Mouse (Mus musculus) midbrain, embryonic 14.5 days (tissue): Measurements from ENCODE around the gene Eef1g. TPM values are rescaled to one million over a fixed set of nuclear protein-coding genes. Genes with fewer than 3 reads are reported as not detected.

Source experiments
- ATAC-seq: fragments of 200-750 bp; cut with Nextera tagmentation; 2 replicates; pipeline ENCODE4 v1.8.0; 2017; ENCODE audit warnings: moderate number of reproducible peaks, moderate library complexity; ENCODE audit not compliant: low FRiP score, low TSS enrichment
- DNase-seq: peaks from one replicate; pipeline ENCODE4 v3.0.0-alpha.2; 2015
- H3K27ac ChIP-seq: fragments of 300-500 bp; sonication (generic); replicated peaks from 2 replicates; pipeline ENCODE4 v1.5.1; 2014; ENCODE audit warnings: mild to moderate bottlenecking, low read depth, low read length, moderate library complexity
- H3K27me3 ChIP-seq: fragments of 300-500 bp; sonication (generic); 2 replicates; pipeline ENCODE4 v1.6.1; 2014; ENCODE audit warnings: low read length, control low read depth, mixed read lengths; ENCODE audit not compliant: control insufficient read depth, insufficient read depth
- H3K36me3 ChIP-seq: fragments of 300-500 bp; sonication (generic); 2 replicates; pipeline ENCODE4 v1.6.1; 2014; ENCODE audit warnings: low read length, control low read depth; ENCODE audit not compliant: control insufficient read depth, insufficient read depth
- H3K4me1 ChIP-seq: fragments of 300-500 bp; sonication (generic); 2 replicates; pipeline ENCODE4 v1.6.1; 2014; ENCODE audit warnings: mild to moderate bottlenecking, antibody characterized with exemption, low read length, control low read depth; ENCODE audit not compliant: control insufficient read depth, insufficient read depth
- H3K4me2 ChIP-seq: fragments of 300-500 bp; sonication (generic); 2 replicates; pipeline ENCODE4 v1.6.1; 2014; ENCODE audit warnings: mild to moderate bottlenecking, low read length, moderate library complexity
- H3K4me3 ChIP-seq: fragments of 300-500 bp; sonication (generic); replicated peaks from 2 replicates; pipeline ENCODE4 v1.5.1; 2014; ENCODE audit warnings: low read depth, low read length
- H3K9ac ChIP-seq: fragments of 300-500 bp; sonication (generic); replicated peaks from 2 replicates; pipeline ENCODE4 v1.6.1; 2014; ENCODE audit warnings: mild to moderate bottlenecking, low read length, moderate library complexity
- H3K9me3 ChIP-seq: fragments of 300-500 bp; sonication (generic); 2 replicates; pipeline ENCODE4 v1.6.1; 2016; ENCODE audit warnings: low read length, control low read depth, mixed read lengths; ENCODE audit not compliant: control insufficient read depth
- WGBS: fragments of 180-500 bp; shearing (Covaris S2); extraction: QIAGEN DNeasy Blood & Tissue Kit; methylation state at CpG from one replicate; pipeline ENCODE4 v1.1.7; 2014; 5-methylcytosine and 5-hydroxymethylcytosine counted together
- polyA plus RNA-seq: library from polyadenylated mRNA; unstranded; fragments of >200 nt; fragmentation: Nextera tagmentation; extraction: Ambion mirVana; gene quantifications from 2 replicates; pipeline ENCODE4 v1.2.1, GENCODE M21; 2014

The Eef1g gene
- polyA plus RNA-seq, 1 experiment from 2014 or later, result 308 TPM

DNA sequence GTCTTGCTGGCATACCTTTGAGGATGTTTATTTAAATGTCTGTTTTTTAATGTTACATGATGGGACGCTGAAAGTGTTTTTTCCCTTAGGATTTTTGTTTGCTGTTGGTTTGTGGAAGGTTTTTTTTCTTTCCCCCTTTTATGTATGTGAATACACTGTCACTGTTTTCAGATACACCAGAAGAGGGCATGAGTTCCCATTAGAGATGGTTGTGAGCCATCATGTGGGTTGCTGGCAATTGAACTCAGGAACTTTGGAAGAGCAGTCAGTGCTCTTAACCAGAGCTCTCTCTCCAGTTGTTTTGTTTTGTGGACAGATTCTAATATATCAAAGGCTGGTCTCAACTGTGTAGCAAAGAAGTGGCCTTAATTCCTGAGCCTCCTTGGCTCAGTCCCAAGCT is 7.8 kb downstream of the Eef1g start:
- H3K9ac ChIP-seq, result no peak overlapping the region
- peaks cover 94% of the 10 kb centered on the region for H3K36me3 ChIP-seq
- H3K4me3 ChIP-seq, result no peak overlapping the region
- no peaks in the 10 kb centered on the region for H3K9me3 ChIP-seq
- no peak overlapping the region for H3K4me2 ChIP-seq
- no peak overlapping the region for H3K27ac ChIP-seq
- H3K27me3 ChIP-seq, result no peaks in the 10 kb centered on the region
- no peak for DNase-seq
- ATAC-seq, result no peak
- H3K4me1 ChIP-seq, result no peaks in the 10 kb centered on the region
- WGBS, result 90% methylated on average over 1 of the region's 1 CpGs

DNA sequence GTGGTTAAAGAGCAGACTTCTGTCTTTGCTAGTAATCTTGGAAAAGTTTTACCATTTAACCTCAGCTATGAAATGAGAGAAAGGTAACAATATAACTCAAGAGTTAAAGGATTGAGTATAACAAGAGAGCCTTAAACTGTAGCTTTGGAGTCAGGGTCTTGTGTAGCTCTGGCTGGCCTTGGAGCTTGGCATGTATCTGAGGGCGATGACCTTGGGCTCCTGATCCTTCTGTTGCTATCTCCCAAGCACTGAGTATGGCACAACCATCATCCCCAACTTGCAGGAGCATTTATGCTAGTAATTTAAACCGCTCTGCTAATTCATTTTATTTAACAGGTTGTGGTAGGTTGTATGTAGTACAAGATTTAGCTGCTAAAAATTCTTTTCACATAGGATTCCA is 8.7 kb downstream of the Eef1g start:
- H3K4me1 ChIP-seq, result no peaks in the 10 kb centered on the region
- H3K27ac ChIP-seq, result no peak overlapping the region
- no peak overlapping the region for H3K4me3 ChIP-seq
- H3K9me3 ChIP-seq, result no peaks in the 10 kb centered on the region
- no peak overlapping the region for H3K4me2 ChIP-seq
- no peak for DNase-seq
- ATAC-seq, result no peak
- no peaks in the 10 kb centered on the region for H3K27me3 ChIP-seq
- WGBS, result 93% methylated on average over 2 of the region's 2 CpGs
- H3K9ac ChIP-seq, result no peak overlapping the region
- peaks cover 93% of the 10 kb centered on the region for H3K36me3 ChIP-seq

DNA sequence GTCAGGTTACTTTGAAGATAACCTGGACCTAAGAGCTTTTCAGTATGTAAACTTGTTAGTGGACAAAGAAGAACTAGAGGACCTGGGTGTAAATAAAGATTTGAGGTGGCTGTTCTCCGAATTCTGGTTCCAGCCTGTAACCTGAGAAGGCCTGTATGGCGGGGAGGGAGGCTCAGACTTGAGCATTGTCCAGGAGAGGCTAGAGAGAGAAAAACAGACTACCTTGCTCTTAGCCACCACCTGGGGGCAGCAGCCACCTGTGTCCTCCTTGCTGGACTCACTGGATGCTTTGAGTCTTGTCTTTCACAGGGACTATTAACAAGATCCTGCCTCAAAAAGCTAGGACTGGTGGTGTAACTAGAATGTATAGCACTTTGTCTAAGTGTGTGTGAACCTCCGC is 9.7 kb downstream of the Eef1g start:
- H3K27ac ChIP-seq, result no peak overlapping the region
- no peak overlapping the region for H3K9ac ChIP-seq
- H3K27me3 ChIP-seq, result no peaks in the 10 kb centered on the region
- no peak overlapping the region for H3K4me3 ChIP-seq
- ATAC-seq, result peak; percentile 46; the same call in 1 of the 2 replicates
- H3K9me3 ChIP-seq, result no peaks in the 10 kb centered on the region
- peaks cover 93% of the 10 kb centered on the region for H3K36me3 ChIP-seq
- WGBS, result 53% methylated on average over 3 of the region's 3 CpGs
- H3K4me1 ChIP-seq, result no peaks in the 10 kb centered on the region
- H3K4me2 ChIP-seq, result no peak overlapping the region
- peak; percentile 81 for DNase-seq

DNA sequence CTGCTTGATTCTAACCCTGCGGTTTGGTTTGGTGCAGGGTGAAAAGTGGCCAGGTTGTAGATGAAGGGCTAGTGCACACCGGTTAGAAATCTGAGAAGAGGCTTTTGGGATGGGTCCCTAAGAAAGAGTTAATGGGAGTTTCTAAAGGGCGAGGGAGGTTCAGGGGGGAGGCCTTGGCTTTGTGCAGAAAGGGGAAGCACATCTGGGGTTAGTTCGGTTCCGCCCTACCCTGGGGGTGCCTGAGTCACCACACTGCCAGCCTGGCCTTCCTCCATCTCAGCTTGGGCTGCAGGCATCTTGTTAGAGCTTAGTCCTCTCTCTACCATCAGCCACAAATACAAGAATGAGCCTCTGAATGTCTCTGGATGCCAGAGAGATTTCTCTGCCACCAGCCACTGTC is 13.9 kb downstream of the Eef1g start:
- Histone ChIP-seq H3K4me1 (peaks cover 29% of the 10 kb centered on the region), H3K36me3 (peaks cover 59% of the 10 kb centered on the region), H3K27ac (no peak overlapping the region), H3K9me3 (no peaks in the 10 kb centered on the region), H3K4me3 (no peak overlapping the region), H3K4me2 (no peak overlapping the region), H3K9ac (no peak overlapping the region), H3K27me3 (no peaks in the 10 kb centered on the region)
- no peak for DNase-seq
- 57% methylated on average over 5 of the region's 5 CpGs for WGBS
- no peak for ATAC-seq

DNA sequence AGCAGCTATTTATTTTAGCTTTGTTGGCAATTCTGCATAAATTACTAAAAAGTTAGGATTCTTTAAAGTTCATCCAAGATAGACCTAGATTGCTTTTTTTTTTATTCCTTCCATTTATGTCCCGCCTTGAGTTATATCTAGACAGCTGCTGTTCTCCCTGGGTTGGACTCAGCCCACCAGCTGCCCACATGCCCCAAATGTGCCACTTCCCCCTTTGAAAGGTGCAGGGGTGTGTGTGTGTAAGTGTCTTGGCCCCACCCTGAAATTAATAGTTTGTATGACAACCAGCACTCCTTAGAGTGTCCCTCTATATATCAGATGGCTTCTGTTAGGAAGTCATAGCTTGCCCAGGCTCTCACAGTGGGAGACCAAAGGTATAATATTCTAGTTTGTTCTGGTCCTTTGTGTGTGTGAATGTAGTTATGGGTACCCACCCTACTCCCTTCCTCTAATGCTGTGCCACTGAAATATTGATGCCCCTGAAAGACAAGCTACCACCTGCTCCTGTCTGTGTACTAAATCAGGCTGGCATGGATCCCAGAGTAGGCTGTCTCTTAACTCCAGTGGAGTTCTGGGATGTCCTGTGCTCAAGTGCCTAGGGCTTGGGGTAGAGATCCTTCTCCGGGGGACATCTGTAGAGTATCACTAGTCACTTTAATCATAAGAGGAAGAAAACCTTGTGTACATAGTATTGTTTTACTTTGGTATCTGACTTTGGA is 14.8 kb downstream of the Eef1g start:
- ATAC-seq, result no peak
- peaks cover 51% of the 10 kb centered on the region for H3K36me3 ChIP-seq

DNA sequence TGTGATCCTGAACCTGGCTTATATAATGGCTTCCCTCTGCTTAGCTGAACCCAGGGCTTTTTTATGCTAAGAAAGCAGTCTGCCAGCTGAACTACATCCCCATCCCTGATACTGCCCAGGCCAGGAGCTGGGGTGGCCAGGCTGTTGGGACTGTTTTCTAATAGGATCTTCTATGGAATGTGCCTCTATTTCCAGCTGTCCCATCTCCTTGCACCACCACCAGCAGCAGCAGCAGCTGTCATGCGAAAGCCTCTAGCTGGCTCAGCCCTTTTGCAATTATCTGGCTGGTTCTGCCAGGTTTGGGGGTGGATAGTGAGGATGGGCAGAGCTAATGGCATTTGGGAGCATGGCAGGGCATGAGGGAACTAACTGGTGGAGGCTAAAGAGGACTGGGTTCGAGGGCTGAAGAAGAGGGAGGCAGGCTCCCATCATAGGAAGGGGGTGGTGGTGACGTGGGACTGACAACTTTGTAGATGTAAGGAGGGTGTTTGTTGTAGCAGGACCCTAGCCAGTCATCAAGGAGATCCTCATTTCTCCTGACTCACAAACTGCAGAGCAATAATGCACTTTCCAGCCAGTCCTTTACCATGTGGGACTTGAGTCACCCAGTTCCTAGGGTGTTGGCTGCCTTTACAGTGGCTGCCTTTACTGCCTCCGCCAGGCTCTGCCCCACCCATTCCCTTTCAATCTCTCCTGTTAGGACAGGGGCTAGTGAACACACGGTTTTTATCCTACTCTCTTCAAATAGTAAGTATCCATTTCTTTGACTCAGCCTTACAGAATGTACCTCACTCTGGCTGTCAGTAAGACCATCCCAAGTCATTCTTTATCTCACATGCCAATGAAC is 15.7 kb downstream of the Eef1g start:
- ATAC-seq (no peak), DNase-seq (no peak)
- WGBS, result 61% methylated on average over 5 of the region's 5 CpGs
- H3K27me3 ChIP-seq, result peaks cover 1% of the 10 kb centered on the region; the same call in 1 of the 2 replicates
- H3K9me3 ChIP-seq, result no peaks in the 10 kb centered on the region
- H3K4me2 ChIP-seq, result no peak overlapping the region
- H3K9ac ChIP-seq, result no peak overlapping the region
- peaks cover 31% of the 10 kb centered on the region for H3K4me1 ChIP-seq
- no peak overlapping the region for H3K4me3 ChIP-seq
- H3K27ac ChIP-seq, result no peak overlapping the region
- H3K36me3 ChIP-seq, result peaks cover 43% of the 10 kb centered on the region

More for the DNA sequence above, 14.8 kb downstream of the Eef1g start:
- Histone ChIP-seq H3K4me3 (no peak overlapping the region), H3K27me3 (no peaks in the 10 kb centered on the region), H3K4me1 (peaks cover 31% of the 10 kb centered on the region), H3K4me2 (no peak overlapping the region), H3K9me3 (no peaks in the 10 kb centered on the region), H3K9ac (no peak overlapping the region), H3K27ac (0 out of 2 replicates have a peak overlapping the region, but pooled peaks have one; percentile 5)
- 76% methylated on average over 2 of the region's 2 CpGs for WGBS
- peak; percentile 49 for DNase-seq

DNA sequence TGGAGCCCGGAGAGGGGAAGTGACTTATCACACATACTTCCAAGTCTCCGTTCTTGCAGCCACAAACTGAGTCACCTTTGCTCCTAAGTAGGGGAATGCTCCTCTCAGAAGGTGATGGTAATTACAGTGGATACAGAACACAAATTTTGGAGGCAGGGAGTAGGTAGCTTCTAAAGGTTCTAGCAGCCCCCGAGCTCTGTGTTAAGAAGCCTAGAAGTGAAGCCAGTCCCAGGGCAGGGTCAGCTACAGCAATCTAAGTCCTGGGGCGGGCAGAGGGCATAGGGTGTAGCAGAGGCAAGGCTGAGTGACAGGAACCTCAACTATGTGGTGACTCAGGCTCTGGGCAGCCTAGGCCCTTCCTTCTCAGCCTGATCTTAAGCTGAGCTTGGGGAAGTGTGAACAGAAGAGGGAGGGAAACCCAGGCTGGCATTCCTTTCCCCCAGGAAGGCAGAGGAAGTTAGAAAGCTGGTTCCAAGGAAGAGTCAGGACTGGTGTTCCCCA is 16.4 kb downstream of the Eef1g start:
- H3K4me3 ChIP-seq, result no peak overlapping the region
- DNase-seq, result no peak
- no peak overlapping the region for H3K4me2 ChIP-seq
- no peaks in the 10 kb centered on the region for H3K9me3 ChIP-seq
- no peak overlapping the region for H3K27ac ChIP-seq
- peaks cover 8% of the 10 kb centered on the region; the same call in 1 of the 2 replicates for H3K27me3 ChIP-seq
- no peak for ATAC-seq
- peaks cover 31% of the 10 kb centered on the region for H3K4me1 ChIP-seq
- no peak overlapping the region for H3K9ac ChIP-seq
- WGBS, result 54% methylated on average over 4 of the region's 4 CpGs
- peaks cover 36% of the 10 kb centered on the region for H3K36me3 ChIP-seq

DNA sequence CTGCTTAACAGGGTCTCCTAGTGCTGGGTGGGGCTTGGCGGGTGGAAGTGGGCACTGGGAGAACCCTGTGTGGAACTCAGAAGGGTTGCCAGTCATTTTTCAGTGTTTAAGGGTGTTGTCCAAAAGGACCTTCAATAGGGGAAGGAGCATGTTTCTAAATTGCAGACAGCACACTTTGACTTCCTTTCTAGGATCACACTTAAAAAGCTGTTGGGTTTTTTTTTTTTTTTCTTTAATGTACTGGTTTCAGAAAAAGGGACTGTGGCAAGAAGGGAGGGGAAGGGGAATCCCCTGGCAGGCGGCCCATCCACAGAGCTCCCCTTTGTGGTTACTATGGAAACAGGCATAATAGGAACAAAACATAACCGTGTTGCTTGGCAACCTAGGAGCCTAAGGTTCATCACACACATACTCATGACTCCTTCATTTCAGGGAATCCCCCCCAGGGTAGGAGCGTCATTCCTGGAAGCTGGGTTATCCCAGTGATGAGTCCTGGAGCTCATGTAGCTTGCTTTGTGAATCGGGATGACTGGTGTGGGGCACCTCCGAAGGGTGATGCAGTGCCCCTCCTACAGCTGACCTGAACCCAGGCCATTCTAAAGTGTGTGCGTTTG is 17.5 kb downstream of the Eef1g start:
- Histone ChIP-seq H3K9ac (no peak overlapping the region), H3K36me3 (peaks cover 25% of the 10 kb centered on the region), H3K4me1 (peaks cover 35% of the 10 kb centered on the region), H3K27me3 (peaks cover 20% of the 10 kb centered on the region), H3K4me3 (no peak overlapping the region), H3K9me3 (no peaks in the 10 kb centered on the region), H3K4me2 (peak overlapping the region; percentile 38), H3K27ac (peak overlapping the region; percentile 62)
- 0% methylated on average over 7 of the region's 7 CpGs for WGBS
- DNase-seq (peak; percentile 93), ATAC-seq (peak; percentile 81)
